Mouse (Mus musculus) heart, adult 2 months (tissue): ENCODE data around the gene Atf2. TPM values are rescaled to one million over a fixed set of nuclear protein-coding genes. Genes with fewer than 3 reads are reported as not detected.

Experiments used
- DNase-seq, 2 experiments: peaks; one replicate each; pipeline ENCODE4 v3.0.0; 2021
- H3K27ac ChIP-seq: fragments of 200-600 bp; 2 replicates; pipeline ENCODE4 v1.8.1; 2022
- H3K27me3 ChIP-seq: fragments of 200-500 bp; 2 replicates; pipeline ENCODE4 v1.6.1; 2012; ENCODE audit warnings: mild to moderate bottlenecking, low read length, inconsistent platforms, mixed read lengths; ENCODE audit not compliant: control insufficient read depth, insufficient read depth
- H3K36me3 ChIP-seq: fragments of 200-500 bp; 2 replicates; pipeline ENCODE4 v1.6.1; 2012; ENCODE audit warnings: low read length, inconsistent platforms; ENCODE audit not compliant: control insufficient read depth, insufficient read depth
- H3K4me1 ChIP-seq: fragments of 200-500 bp; 2 replicates; pipeline ENCODE4 v1.6.1; 2011; ENCODE audit warnings: low read length; ENCODE audit not compliant: control insufficient read depth, insufficient read depth
- H3K4me3 ChIP-seq: fragments of 200-600 bp; 2 replicates; pipeline ENCODE4 v1.8.1; 2022
- H3K79me2 ChIP-seq: fragments of 200-500 bp; replicated peaks from 2 replicates; pipeline ENCODE4 v1.6.1; 2012; ENCODE audit warnings: mild to moderate bottlenecking, inconsistent platforms, low read length, moderate library complexity, mixed read lengths; ENCODE audit not compliant: control insufficient read depth, insufficient read depth
- H3K9ac ChIP-seq: fragments of 200-500 bp; 2 replicates; pipeline ENCODE4 v1.6.1; 2012; ENCODE audit warnings: low read depth, mild to moderate bottlenecking, control low read depth, inconsistent platforms, low read length, mixed read lengths
- CTCF ChIP-seq: fragments of 200-600 bp; IDR thresholded peaks from 2 replicates; pipeline ENCODE4 v1.8.1; 2022; ENCODE audit warnings: antibody characterized with exemption, mild to moderate bottlenecking, moderate library complexity
- EP300 ChIP-seq: fragments of 200-500 bp; IDR thresholded peaks from 2 replicates; pipeline ENCODE4 v1.6.1; 2011; ENCODE audit warnings: low read depth, low read length, control low read depth; ENCODE audit not compliant: insufficient read depth
- POLR2A ChIP-seq: fragments of 200-500 bp; IDR thresholded peaks from 2 replicates; pipeline ENCODE4 v1.6.1; 2011; ENCODE audit warnings: mild to moderate bottlenecking, low read depth, low read length, control low read depth; ENCODE audit not compliant: insufficient read depth
- WGBS: fragments of 180-500 bp; shearing (Covaris S2); methylation state at CpG from one replicate; pipeline ENCODE4 v1.1.7; 2018; 5-methylcytosine and 5-hydroxymethylcytosine counted together
- intact Hi-C: fragments of 180-260 bp; cut with DNase I; formaldehyde crosslinking; loops from one replicate; pipeline ENCODE4 v1.15.1; 2025
- polyA plus RNA-seq: library from polyadenylated mRNA; depleted of rRNA; stranded (reverse); fragments of >200 nt; gene quantifications from 2 replicates; pipeline ENCODE4 v1.2.3, GENCODE M21; 2012
- total RNA-seq, 2 experiments: library from RNA; stranded (reverse); gene quantifications; 2 replicates each; pipeline ENCODE4 v1.2.3; 2021

The Atf2 gene
- total and polyA plus RNA-seq, 3 experiments = 10.4 to 46.0 (median 39.9) TPM

DNA sequence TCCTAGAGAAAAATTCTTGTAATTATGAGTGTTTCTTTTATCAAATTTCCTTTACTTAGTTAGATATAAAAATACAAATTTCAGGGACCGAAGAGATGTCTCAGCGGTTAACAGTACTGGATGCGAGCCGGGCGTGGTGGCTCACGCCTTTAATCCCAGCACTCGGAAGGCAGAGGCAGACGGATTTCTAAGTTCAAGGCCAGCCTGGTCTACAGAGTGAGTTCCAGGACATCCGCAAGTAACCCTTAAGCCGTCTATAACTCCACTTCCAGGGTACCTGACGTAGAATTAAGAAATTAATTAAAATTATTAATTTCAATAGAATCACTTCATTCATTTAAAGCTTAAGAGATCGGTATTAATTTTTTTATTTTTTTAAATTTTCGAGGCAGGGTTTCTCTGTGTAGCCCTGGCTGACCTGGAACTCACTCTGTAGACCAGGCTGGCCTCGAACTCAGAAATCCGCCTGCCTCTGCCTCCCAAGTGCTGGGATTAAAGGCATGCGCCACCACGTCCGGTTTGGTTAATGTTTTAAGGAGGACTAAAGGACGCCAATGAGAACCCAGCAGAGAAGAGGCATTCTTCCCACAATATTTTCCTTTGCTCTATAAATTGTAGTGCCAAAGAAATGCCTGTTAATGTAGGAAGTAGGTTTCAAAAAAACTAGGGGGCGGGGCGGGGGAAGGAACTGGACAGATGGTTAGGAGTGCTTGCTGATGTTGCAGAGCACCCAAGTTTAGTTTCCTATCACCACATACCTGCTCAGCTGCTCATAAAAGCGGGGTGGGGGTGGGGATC is 1.2 kb upstream of the Atf2 start:
- WGBS = 57% methylated on average over 22 of the region's 22 CpGs
- Histone ChIP-seq H3K79me2 (peaks cover 7% of the 10 kb centered on the region), H3K27ac (peak overlapping the region; percentile 65), H3K9ac (no peak overlapping the region; the same call in 1 of the 2 replicates), H3K4me3 (peak overlapping the region; percentile 70), H3K36me3 (peaks cover 4% of the 10 kb centered on the region), H3K27me3 (no peaks in the 10 kb centered on the region), H3K4me1 (no peaks in the 10 kb centered on the region; the same call in 1 of the 2 replicates)
- TF ChIP-seq EP300 = no peak
- TF ChIP-seq CTCF = no peak
- no peak for TF ChIP-seq POLR2A
- intact Hi-C loops = loop anchor here (10.0 kb wide), 1 partner anchor 309 kb away; the partner anchor contains the start of gene Chrna1
- no peak for DNase-seq

DNA sequence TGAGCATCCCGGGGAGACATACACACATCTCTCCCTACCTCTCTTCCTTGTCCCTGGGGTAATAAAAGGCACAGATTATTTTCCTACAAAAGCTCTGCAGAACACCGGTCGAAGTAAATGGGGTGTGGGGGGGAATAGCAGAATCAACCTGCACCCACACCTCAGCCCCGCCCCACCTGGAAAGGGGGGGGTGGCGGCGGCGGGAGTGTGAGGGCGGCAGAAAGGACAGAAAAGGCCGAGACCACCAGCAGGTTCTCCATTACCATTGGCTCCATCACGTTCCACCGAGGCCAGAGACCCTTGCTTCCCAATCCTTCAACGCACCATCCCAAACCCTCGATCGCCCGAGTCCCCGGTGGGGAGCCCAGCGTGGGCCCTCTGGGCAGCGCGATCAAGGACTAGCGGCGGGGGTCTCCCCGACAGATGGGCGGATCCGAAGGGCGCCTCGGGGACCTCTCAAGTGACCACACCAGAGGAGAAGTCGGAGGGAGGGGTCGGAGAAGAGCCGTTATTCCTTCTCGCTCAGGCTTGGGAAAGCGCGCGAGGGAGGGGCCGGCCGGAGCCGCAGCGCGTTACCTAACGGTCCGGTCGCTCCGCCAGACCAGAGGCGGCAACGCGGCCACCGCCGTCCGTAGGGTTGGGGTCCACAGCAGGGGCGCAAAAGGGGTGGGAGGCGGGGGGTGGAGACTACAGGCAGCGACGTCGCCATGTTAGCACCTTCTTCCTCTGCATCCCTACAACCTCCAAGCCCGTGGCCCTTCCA is 557 bp downstream of the Atf2 start:
- peak in 1 of 2 experiments; percentile 43 for DNase-seq
- peaks cover 10% of the 10 kb centered on the region for H3K79me2 ChIP-seq
- H3K4me3 ChIP-seq = peak overlapping the region; percentile 93
- TF ChIP-seq EP300 = no peak
- TF ChIP-seq POLR2A = no peak
- no peak for TF ChIP-seq CTCF
- peak overlapping the region; percentile 91 for H3K9ac ChIP-seq
- H3K27ac ChIP-seq = peak overlapping the region; percentile 83
- peaks cover 4% of the 10 kb centered on the region for H3K36me3 ChIP-seq
- H3K4me1 ChIP-seq = no peaks in the 10 kb centered on the region; the same call in 1 of the 2 replicates
- under 1% methylated on average over 52 of the region's 54 CpGs for WGBS
- intact Hi-C loops = loop anchor here (1.0 to 10.0 kb wide), 2 partner anchors 19 to 307 kb away; partner anchors contain the start of genes Atp5g3 and Chrna1
- no peaks in the 10 kb centered on the region for H3K27me3 ChIP-seq

DNA sequence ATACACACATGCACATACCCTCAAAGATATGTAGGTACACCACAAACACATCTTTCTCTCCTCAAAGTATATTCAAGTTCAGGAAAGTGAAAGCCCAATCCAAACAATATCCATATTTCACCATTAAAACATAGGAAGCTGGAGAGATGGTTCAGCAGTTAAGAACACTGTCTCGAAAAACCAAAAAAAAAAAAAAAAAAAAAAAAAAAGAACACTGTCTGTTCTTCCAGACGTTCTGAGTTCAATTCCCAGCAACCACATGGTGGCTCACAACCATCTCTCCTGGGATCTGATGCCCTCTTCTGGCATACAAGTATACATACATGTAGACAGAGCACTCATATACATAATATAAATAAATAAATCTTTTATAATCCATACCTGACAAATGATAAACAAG is 6.4 kb downstream of the Atf2 start:
- no peak overlapping the region for H3K4me3 ChIP-seq
- no peak for TF ChIP-seq POLR2A
- TF ChIP-seq EP300 = no peak
- TF ChIP-seq CTCF = no peak
- no peaks in the 10 kb centered on the region for H3K27me3 ChIP-seq
- no peaks in the 10 kb centered on the region; the same call in 1 of the 2 replicates for H3K36me3 ChIP-seq
- WGBS = 71% methylated on average over 2 of the region's 2 CpGs
- no peak for DNase-seq
- H3K27ac ChIP-seq = no peak overlapping the region
- H3K9ac ChIP-seq = no peak overlapping the region
- H3K79me2 ChIP-seq = peaks cover 5% of the 10 kb centered on the region; the same call in 1 of the 2 replicates
- intact Hi-C loops = no loop called here
- peaks cover 2% of the 10 kb centered on the region for H3K4me1 ChIP-seq

DNA sequence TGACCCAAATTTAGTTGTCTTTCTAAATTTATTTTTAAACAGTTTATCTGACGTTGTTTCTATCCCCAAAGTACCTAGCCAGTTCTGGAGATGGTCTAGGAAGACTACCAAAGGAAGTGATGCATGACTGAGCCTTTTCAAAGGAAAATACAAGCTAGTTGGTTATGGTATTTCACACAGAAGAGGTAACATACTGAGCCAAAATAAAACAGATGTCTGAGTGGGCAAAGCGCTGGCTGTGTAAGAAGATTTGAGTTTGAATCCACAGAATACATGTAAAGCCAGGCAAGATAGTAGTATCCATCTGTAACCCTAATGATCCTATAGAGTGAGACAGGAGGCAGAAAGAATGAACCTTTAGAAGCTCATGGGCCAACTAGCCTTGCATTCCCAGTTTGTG is 14.5 kb downstream of the Atf2 start:
- no peak for TF ChIP-seq CTCF
- no peak for TF ChIP-seq POLR2A
- TF ChIP-seq EP300 = no peak
- peaks cover 2% of the 10 kb centered on the region for H3K4me1 ChIP-seq
- H3K4me3 ChIP-seq = no peak overlapping the region
- WGBS = 78% methylated on average over 2 of the region's 2 CpGs
- H3K36me3 ChIP-seq = peaks cover 2% of the 10 kb centered on the region
- no peak overlapping the region for H3K9ac ChIP-seq
- no peak for DNase-seq
- intact Hi-C loops = no loop called here
- H3K27ac ChIP-seq = no peak overlapping the region
- H3K27me3 ChIP-seq = no peaks in the 10 kb centered on the region
- peaks cover 1% of the 10 kb centered on the region; the same call in 1 of the 2 replicates for H3K79me2 ChIP-seq

DNA sequence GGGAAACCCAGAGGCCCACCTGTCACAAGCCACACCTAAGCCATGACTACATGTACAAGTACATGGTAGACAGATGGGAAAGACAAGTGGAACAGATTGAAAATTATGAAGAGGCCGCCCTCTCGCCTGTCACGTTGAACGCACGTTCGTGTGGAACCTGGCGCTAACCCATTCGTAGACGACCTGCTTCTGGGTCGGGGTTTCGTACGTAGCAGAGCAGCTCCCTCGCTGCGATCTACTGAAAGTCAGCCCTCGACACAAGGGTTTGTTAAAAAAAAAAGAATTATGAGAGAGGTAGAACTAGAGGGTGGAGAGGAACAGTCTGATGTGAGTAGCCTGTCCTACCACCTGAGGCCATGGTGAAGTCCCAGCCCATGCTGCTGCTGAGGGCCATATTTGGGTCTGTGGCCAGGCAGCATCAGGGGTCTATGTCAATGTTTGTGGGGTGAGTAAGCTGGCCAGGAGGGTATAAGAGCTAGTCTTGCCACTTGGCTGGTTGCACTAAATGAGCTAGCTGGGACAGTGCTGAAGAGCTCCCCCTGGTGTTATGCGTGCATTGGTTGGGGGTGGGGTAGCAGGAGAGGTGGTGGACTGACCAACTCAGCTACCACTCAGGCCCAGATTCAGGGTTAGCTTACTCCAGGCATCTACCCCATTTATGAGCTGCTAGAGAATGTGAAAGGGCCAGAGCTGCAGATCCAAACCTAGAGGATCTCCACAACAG is 24.5 kb downstream of the Atf2 start:
- H3K4me1 ChIP-seq = no peaks in the 10 kb centered on the region
- 88% methylated on average over 16 of the region's 16 CpGs for WGBS
- H3K27ac ChIP-seq = no peak overlapping the region
- H3K36me3 ChIP-seq = no peaks in the 10 kb centered on the region
- no peak overlapping the region for H3K4me3 ChIP-seq
- no peak for TF ChIP-seq POLR2A
- TF ChIP-seq CTCF = peak; percentile 64
- 0 out of 2 replicates have a peak, but pooled peaks have one; percentile 23 for TF ChIP-seq EP300
- no peaks in the 10 kb centered on the region; the same call in 1 of the 2 replicates for H3K79me2 ChIP-seq
- H3K9ac ChIP-seq = no peak overlapping the region
- H3K27me3 ChIP-seq = no peaks in the 10 kb centered on the region
- DNase-seq = peak; percentile 40 to 75
- intact Hi-C loops = no loop called here
